Mouse (Mus musculus): ENCODE data around the gene Kif5c. TPM values are rescaled to one million over a fixed set of nuclear protein-coding genes. Genes with fewer than 3 reads are reported as not detected.

The Kif5c gene
- polyA plus RNA-seq, 1 experiment from 2014 or later, result 135 TPM

DNA sequence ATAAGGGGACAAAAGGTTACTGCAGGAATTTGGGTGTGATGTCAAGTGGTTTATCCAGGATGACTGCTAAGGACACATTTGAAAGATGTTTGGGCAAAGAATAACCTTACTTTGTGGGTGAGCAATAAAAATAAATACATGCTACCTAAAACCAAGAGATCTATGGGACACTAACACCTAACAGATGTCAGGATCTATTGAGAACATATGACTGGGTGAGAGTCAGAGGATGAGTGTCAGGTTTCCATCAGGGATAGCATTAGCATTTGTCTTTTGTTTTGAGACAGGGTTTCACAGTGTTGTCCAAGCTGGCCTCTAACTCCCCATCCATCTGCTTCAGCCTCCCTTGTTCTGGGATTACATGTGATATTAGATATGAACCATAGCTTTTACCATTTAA is 26.2 kb upstream of the Kif5c start:
- no peak overlapping the region for H3K9ac ChIP-seq
- no peak for ATAC-seq (ENCODE audit: low FRiP score)
- no peaks in the 10 kb centered on the region for H3K27me3 ChIP-seq
- H3K4me3 ChIP-seq (replicated peaks), result no peak overlapping the region
- no peaks in the 10 kb centered on the region for H3K36me3 ChIP-seq (replicated peaks)
- H3K4me2 ChIP-seq, result no peak overlapping the region
- no peak overlapping the region for H3K27ac ChIP-seq
- no peaks in the 10 kb centered on the region for H3K9me3 ChIP-seq
- H3K4me1 ChIP-seq, result no peaks in the 10 kb centered on the region

DNA sequence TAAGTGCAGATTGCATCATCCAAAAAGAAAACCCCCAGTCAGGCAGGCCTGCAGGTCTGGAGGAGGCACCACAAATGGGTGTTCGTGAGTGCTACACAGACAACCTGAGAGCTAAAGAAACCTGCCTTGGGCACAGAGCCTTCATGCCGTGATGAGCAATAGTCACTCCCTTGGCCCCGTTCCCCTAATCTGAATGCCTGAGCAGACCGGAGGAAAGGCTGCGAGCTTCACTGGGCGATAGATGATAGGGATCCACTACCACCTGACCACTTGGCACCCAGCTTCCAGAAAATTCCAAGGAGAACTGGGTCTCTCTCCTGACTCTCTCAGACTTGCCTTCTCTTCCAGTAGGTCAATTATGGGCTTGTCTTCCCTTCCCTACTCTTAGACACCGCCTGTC is 24.2 kb upstream of the Kif5c start:
- no peak for ATAC-seq (ENCODE audit: low FRiP score)
- WGBS, result 93% methylated on average over 7 of the region's 7 CpGs
- Histone ChIP-seq H3K9ac (no peak overlapping the region), H3K36me3 (replicated peaks) (no peaks in the 10 kb centered on the region), H3K4me3 (replicated peaks) (no peak overlapping the region), H3K9me3 (no peaks in the 10 kb centered on the region), H3K27ac (no peak overlapping the region), H3K4me1 (0 out of 2 replicates have a peak, but pooled peaks cover 1% of the 10 kb centered on the region), H3K4me2 (no peak overlapping the region), H3K27me3 (no peaks in the 10 kb centered on the region)

DNA sequence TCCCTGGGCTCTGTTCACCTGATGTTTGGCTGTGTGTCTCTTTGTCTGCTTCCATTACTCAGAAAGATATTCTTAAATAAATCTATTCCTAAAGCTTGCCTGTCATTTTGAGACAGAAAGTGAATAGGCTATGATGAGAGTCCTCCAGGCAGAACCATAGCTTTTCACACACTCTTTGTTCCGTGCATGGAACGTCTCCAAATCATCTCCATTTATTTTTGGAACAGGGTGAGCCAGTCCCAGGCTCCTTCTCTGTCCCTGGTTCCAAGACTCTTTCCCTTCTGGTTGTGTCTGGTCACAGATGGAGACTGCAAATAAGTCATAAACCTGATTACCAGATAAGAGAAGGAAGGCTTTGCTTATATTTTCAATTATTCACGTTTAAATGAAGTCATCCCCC is 22.8 kb upstream of the Kif5c start:
- Histone ChIP-seq H3K36me3 (replicated peaks) (no peaks in the 10 kb centered on the region), H3K4me2 (no peak overlapping the region), H3K4me3 (replicated peaks) (no peak overlapping the region), H3K4me1 (peaks cover 8% of the 10 kb centered on the region; the same call in 1 of the 2 replicates), H3K27me3 (no peaks in the 10 kb centered on the region), H3K9me3 (no peaks in the 10 kb centered on the region), H3K9ac (no peak overlapping the region), H3K27ac (no peak overlapping the region)
- 81% methylated on average over 3 of the region's 3 CpGs for WGBS
- no peak for ATAC-seq (ENCODE audit: low FRiP score)

DNA sequence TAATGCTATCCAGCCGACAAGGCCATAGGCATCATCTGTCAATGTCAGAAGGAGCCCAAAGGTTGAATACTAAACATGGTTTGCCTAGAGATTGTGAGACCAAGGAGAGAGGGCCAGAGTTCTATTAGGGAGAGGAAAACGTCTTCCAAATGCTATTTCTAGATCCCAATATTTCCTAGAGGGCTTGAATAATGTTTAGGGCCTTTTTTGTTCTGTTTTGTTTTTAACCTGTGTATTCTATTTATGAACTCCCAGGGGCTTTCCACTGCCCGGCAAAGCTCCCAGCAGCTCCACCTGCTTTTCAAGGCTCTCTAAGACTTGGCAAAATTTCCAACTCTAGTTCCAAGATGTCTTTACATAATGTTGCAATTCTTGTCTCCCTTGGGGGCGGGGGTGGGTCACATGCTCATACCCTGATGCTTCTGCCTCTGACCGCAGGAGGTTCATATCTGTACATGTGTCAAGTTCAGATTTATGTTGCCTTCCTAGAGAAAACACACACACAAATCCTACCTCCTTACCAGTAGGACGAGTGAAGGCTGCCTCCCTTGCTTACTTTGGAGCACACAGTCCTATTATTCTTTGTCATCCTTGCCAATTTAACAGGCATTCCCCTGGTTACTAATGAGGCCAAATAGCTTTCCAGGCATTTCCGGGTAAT is 18.9 kb upstream of the Kif5c start:
- ATAC-seq (ENCODE audit: low FRiP score), result peak; percentile 62; the same call in 1 of the 2 replicates
- 58% methylated on average over 7 of the region's 7 CpGs for WGBS
- Histone ChIP-seq H3K4me1 (peaks cover 12% of the 10 kb centered on the region; the same call in 1 of the 2 replicates), H3K36me3 (replicated peaks) (no peaks in the 10 kb centered on the region), H3K4me3 (replicated peaks) (no peak overlapping the region), H3K27ac (peak overlapping the region; percentile 70; the same call in 1 of the 2 replicates), H3K27me3 (no peaks in the 10 kb centered on the region), H3K9ac (no peak overlapping the region), H3K9me3 (no peaks in the 10 kb centered on the region), H3K4me2 (no peak overlapping the region)

DNA sequence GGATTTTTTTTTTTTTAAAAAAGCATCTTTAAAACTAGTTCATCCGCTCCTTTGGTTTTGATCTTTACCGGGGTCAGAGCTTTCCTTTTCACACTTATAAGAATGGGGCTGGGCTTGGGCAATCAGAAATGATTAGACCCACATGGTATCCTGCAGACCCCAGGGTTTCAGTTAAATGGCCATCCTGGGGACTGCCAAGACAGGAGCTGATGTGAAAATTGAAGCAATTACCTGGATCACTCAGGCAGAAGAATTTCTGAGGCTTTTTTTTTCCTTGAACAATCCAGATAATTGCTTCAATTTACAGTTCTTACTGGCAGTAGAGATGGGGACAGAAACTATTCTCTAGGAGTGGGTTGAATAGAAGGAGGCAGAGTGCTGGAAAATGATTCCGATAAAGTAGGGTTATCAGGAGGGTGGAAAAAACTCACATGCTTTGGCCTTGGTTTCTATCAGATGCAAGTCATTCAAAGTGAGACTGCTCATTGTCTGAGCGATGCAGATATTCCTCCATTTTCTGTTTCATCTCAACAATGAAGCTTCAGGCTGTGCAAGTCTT is 16.2 kb upstream of the Kif5c start:
- Histone ChIP-seq H3K4me3 (replicated peaks) (no peak overlapping the region), H3K36me3 (replicated peaks) (no peaks in the 10 kb centered on the region), H3K4me2 (no peak overlapping the region), H3K9me3 (no peaks in the 10 kb centered on the region), H3K27me3 (no peaks in the 10 kb centered on the region), H3K9ac (no peak overlapping the region), H3K4me1 (peaks cover 12% of the 10 kb centered on the region; the same call in 1 of the 2 replicates), H3K27ac (peak overlapping the region; percentile 88)
- ATAC-seq (ENCODE audit: low FRiP score), result peak; percentile 92
- WGBS, result 22% methylated on average over 4 of the region's 4 CpGs

DNA sequence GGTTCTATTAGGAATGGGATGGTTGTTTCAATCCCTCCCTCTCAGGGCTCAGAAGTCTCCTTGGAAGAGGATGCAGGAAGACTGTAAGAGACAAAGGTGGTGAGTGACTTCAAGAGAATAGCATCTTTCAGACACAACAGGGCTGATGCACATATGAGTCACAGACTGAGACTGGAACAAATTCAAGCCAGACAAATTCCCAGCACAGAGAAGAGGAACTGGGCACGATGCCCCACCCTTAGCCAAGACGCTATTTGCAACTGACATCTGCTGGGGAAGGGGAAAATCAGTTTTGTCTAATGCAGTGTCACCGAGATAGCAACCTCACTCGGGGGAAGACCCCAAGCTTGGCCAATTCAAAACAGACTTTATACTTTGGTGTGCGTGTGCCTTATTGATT is 9.5 kb upstream of the Kif5c start:
- WGBS, result 87% methylated on average over 5 of the region's 5 CpGs
- Histone ChIP-seq H3K9ac (no peak overlapping the region), H3K27ac (no peak overlapping the region), H3K9me3 (no peaks in the 10 kb centered on the region), H3K36me3 (replicated peaks) (no peaks in the 10 kb centered on the region), H3K4me2 (no peak overlapping the region), H3K4me1 (no peaks in the 10 kb centered on the region), H3K27me3 (no peaks in the 10 kb centered on the region), H3K4me3 (replicated peaks) (no peak overlapping the region)
- no peak for ATAC-seq (ENCODE audit: low FRiP score)

DNA sequence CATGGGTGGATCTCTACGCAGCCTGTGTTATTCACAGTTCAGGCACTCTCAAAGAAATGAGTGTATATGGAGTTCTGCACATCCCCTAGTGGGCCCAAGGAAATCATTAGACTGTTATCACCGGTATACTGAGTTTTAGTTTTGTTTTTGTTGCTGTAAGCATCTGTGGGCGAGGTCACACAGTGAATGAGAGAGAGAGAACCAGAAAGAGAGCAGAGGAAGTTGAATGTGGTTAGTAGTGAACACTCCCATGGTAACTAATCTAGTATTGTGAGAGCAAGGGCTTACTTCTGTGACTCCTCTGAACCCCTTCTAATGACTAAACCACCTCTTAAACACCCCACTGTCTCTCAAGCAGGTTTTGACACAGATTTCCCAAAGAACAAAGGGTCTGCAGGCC is 2.3 kb upstream of the Kif5c start:
- Histone ChIP-seq H3K9ac (no peak overlapping the region), H3K4me1 (peaks cover 15% of the 10 kb centered on the region), H3K4me3 (replicated peaks) (no peak overlapping the region), H3K36me3 (replicated peaks) (no peaks in the 10 kb centered on the region), H3K9me3 (no peaks in the 10 kb centered on the region), H3K27ac (no peak overlapping the region), H3K4me2 (no peak overlapping the region), H3K27me3 (no peaks in the 10 kb centered on the region)
- ATAC-seq (ENCODE audit: low FRiP score), result no peak
- WGBS, result 76% methylated on average over 3 of the region's 3 CpGs

DNA sequence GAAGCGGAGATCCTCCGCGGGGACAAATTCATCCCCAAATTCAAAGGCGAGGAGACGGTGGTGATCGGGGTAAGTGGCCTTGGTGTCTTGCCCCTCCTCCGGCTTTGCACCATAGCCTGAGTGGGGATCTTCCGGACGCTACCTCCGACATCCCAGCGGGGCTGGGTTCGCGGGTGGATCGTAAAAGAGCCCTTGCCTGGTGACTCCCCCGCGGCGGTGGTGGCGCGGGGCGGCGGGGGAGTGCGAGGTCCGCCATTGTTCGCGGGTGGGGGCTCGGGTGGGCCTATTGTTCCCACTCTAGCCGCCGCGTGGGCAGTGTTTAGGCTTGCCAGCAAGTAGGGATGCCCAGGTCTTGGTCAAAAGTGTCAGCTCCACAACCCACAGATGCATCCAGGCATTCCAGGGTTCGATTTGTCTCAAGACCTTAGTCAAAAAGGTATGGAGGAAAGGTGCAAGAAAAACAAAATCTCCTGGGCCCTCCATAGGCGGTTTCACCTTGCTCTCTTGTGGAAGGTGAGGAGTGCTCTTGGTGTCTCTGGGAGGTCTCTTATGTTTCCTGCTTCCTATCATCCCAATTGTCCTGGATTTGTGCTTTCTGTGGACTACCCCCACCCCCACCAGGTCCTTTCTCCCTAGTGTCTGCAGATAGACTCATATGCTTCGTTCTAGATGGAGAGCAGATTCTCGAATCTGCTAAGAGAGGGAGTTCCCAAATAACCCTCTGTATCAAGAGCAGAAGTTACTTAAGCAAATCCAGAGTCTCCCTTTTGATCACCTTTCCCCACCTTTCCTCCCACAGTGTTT is 823 bp downstream of the Kif5c start:
- H3K4me3 ChIP-seq (replicated peaks), result peak overlapping the region; percentile 99
- H3K4me1 ChIP-seq, result peaks cover 20% of the 10 kb centered on the region
- peak overlapping the region; percentile 71 for H3K4me2 ChIP-seq

DNA sequence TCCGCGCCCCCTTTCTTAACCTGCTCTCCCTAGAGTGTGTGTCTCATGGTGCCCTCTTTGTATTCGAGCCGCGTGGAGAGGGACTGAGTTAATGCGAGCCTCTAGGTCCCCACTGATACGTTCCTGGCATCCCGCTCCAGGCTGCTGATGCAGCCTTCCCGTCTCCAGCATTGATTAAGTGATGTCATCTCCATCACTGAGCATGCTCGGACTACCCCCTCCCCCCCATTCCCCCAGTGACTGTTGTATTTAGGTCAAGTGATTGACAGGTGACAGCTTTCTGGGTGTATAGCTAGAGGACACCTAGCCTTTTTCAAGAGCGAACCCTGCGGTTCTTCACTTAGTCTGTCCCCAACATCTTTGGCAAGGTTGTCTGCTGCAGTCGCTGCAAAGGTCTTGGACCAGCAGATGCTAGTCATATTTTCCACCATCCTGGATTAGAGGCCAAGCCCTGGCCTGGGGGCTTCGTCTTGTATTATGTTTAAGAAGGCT is 1.6 kb downstream of the Kif5c start:
- peak overlapping the region; percentile 99 for H3K4me3 ChIP-seq (replicated peaks)
- H3K27me3 ChIP-seq, result no peaks in the 10 kb centered on the region
- peak overlapping the region; percentile 71 for H3K4me2 ChIP-seq
- peak overlapping the region; percentile 92 for H3K9ac ChIP-seq
- peaks cover 22% of the 10 kb centered on the region for H3K36me3 ChIP-seq (replicated peaks)
- WGBS, result 8% methylated on average over 14 of the region's 14 CpGs
- H3K27ac ChIP-seq, result peak overlapping the region; percentile 91
- ATAC-seq (ENCODE audit: low FRiP score), result peak; percentile 77
- peaks cover 17% of the 10 kb centered on the region for H3K4me1 ChIP-seq
- no peaks in the 10 kb centered on the region for H3K9me3 ChIP-seq

More for the DNA sequence above, 823 bp downstream of the Kif5c start:
- Histone ChIP-seq H3K9me3 (no peaks in the 10 kb centered on the region), H3K9ac (peak overlapping the region; percentile 92), H3K27ac (peak overlapping the region; percentile 91), H3K36me3 (replicated peaks) (peaks cover 22% of the 10 kb centered on the region), H3K27me3 (no peaks in the 10 kb centered on the region)
- under 1% methylated on average over 33 of the region's 33 CpGs for WGBS
- ATAC-seq (ENCODE audit: low FRiP score), result peak; percentile 45

DNA sequence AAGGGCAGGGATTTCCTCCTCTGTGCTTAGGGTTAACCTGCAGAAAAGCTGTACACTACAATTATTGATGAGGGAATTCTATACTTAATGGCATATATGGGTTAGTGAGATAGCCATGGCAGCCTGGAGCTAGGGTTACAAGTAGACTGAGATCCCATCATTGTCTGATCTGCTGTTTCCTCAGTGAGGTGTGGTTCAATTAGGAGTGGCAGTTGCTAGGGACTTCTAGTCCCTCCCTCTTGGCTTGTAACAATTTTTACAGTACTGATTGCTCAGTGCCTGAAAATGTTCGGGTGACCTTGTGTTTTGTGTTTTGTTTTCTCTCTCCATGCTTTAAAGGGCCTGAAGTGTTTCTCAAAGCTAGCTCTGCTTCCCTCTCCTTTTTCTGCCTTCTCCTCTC is 2.1 kb downstream of the Kif5c start:
- WGBS, result 58% methylated on average over 1 of the region's 1 CpGs
- peak overlapping the region; percentile 92 for H3K9ac ChIP-seq
- H3K27ac ChIP-seq, result peak overlapping the region; percentile 91
- no peak; the same call in 1 of the 2 replicates for ATAC-seq (ENCODE audit: low FRiP score)
- H3K4me3 ChIP-seq (replicated peaks), result peak overlapping the region; percentile 99
- peaks cover 20% of the 10 kb centered on the region for H3K4me1 ChIP-seq
- no peaks in the 10 kb centered on the region for H3K27me3 ChIP-seq
- no peaks in the 10 kb centered on the region for H3K9me3 ChIP-seq
- H3K4me2 ChIP-seq, result peak overlapping the region; percentile 71
- H3K36me3 ChIP-seq (replicated peaks), result peaks cover 22% of the 10 kb centered on the region

DNA sequence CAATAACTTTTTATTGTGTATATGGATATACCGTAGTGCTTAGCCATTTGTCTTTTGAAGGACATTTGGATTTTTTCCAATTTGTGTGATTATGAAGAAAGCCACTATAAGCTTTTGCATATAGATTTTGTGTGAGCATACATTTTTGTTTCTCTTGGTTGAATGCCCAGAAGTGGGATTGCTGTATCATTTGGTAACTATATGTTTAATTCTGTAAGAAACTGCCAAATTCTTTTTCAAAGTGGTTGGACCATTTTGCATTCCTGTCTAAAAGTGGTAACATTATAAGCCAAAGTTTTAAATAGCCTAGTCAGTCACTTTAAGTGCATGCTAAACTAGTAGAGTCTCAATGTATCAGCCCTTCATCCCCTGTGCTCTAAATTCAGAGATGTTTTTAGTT is 6.5 kb downstream of the Kif5c start:
- no peaks in the 10 kb centered on the region for H3K9me3 ChIP-seq
- 96% methylated on average over 1 of the region's 1 CpGs for whole genome bisulfite sequencing
- no peaks in the 10 kb centered on the region for H3K27me3 ChIP-seq
- H3K4me2 ChIP-seq, result no peak overlapping the region
- peaks cover 29% of the 10 kb centered on the region for H3K36me3 ChIP-seq (replicated peaks)
- no peak overlapping the region for H3K27ac ChIP-seq
- no peak overlapping the region for H3K9ac ChIP-seq
- ATAC-seq (ENCODE audit: low FRiP score), result no peak
- peaks cover 39% of the 10 kb centered on the region for H3K4me1 ChIP-seq
- H3K4me3 ChIP-seq (replicated peaks), result no peak overlapping the region

DNA sequence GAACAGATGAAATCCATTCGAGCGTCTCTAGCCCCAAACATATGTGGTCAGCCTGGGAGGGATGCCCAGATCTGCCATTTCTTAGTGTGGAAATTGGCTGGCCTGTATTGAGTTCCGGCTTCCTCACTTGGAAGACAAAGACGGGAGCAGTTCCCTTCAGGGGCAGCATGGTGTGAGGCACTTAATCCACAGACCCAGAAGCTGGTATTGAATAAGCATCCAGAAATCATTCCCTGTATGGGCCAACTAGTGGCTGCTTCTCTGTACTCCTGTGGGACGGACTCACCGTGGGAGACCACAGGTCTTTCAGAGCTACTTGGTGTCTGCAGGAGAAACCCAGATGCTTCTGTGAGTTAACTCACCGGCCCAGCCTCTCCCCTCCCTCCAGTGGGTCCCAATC is 8.5 kb downstream of the Kif5c start:
- Histone ChIP-seq H3K4me2 (no peak overlapping the region), H3K27ac (peak overlapping the region; percentile 46; the same call in 1 of the 2 replicates), H3K4me1 (peaks cover 34% of the 10 kb centered on the region), H3K4me3 (replicated peaks) (no peak overlapping the region), H3K27me3 (no peaks in the 10 kb centered on the region), H3K9me3 (no peaks in the 10 kb centered on the region), H3K9ac (no peak overlapping the region), H3K36me3 (replicated peaks) (peaks cover 29% of the 10 kb centered on the region)
- WGBS, result 57% methylated on average over 7 of the region's 7 CpGs
- no peak for ATAC-seq (ENCODE audit: low FRiP score)

All from forebrain, embryonic 12.5 days (tissue).